Mouse (Mus musculus) embryonic facial prominence, embryonic 14.5 days (tissue): ENCODE results near the gene Ntan1. TPM values are rescaled to one million over a fixed set of nuclear protein-coding genes. Genes with fewer than 3 reads are reported as not detected.
A peak's percentile ranks its signal among the peaks of the same experiment; 100 is the strongest.

Experiments used
- ATAC-seq: fragments of 200-750 bp; cut with Nextera tagmentation; 2 replicates; pipeline ENCODE4 v1.8.0; 2017; ENCODE audit warnings: low read depth, moderate number of reproducible peaks, moderate TSS enrichment
- DNase-seq: peaks from one replicate; pipeline ENCODE4 v3.0.0-alpha.2; 2015; ENCODE audit warnings: low spot score
- H3K27ac ChIP-seq: fragments of 300-500 bp; sonication (generic); replicated peaks from 2 replicates; pipeline ENCODE4 v1.5.1; 2014; ENCODE audit warnings: low read depth, mild to moderate bottlenecking, low read length, moderate library complexity
- H3K27me3 ChIP-seq: fragments of 300-500 bp; sonication (generic); replicated peaks from 2 replicates; pipeline ENCODE4 v1.6.1; 2014; ENCODE audit warnings: low read length; ENCODE audit not compliant: control insufficient read depth, insufficient read depth
- H3K36me3 ChIP-seq: fragments of 300-500 bp; sonication (generic); 2 replicates; pipeline ENCODE4 v1.6.1; 2014; ENCODE audit warnings: low read length, mixed read lengths; ENCODE audit not compliant: control insufficient read depth, insufficient read depth
- H3K4me1 ChIP-seq: fragments of 300-500 bp; sonication (generic); 2 replicates; pipeline ENCODE4 v1.6.1; 2014; ENCODE audit warnings: antibody characterized with exemption, low read length; ENCODE audit not compliant: control insufficient read depth, insufficient read depth
- H3K4me2 ChIP-seq: fragments of 300-500 bp; sonication (generic); 2 replicates; pipeline ENCODE4 v1.6.1; 2014; ENCODE audit warnings: low read depth, mild to moderate bottlenecking, low read length, moderate library complexity, mixed read lengths
- H3K4me3 ChIP-seq: fragments of 300-500 bp; sonication (generic); 2 replicates; pipeline ENCODE4 v1.5.1; 2014; ENCODE audit warnings: low read depth, mild to moderate bottlenecking, low read length
- H3K9ac ChIP-seq: fragments of 300-500 bp; sonication (generic); 2 replicates; pipeline ENCODE4 v1.6.1; 2014; ENCODE audit warnings: low read depth, mild to moderate bottlenecking, low read length, moderate library complexity, mixed read lengths
- H3K9me3 ChIP-seq: fragments of 300-500 bp; sonication (generic); 2 replicates; pipeline ENCODE4 v1.6.1; 2016; ENCODE audit warnings: low read length; ENCODE audit not compliant: control insufficient read depth
- WGBS: fragments of 180-500 bp; shearing (Covaris S2); extraction: QIAGEN DNeasy Blood & Tissue Kit; methylation state at CpG from one replicate; pipeline ENCODE4 v1.1.7; 2014; 5-methylcytosine and 5-hydroxymethylcytosine counted together
- microRNA-seq: library from miRNA; unstranded; fragments of <30 nt; microRNA quantifications from one replicate; pipeline ENCODE4, GENCODE M21; 2016; ENCODE audit warnings: borderline number of aligned reads
- polyA plus RNA-seq: library from polyadenylated mRNA; unstranded; fragments of >200 nt; fragmentation: Nextera tagmentation; extraction: Ambion mirVana; gene quantifications from 2 replicates; pipeline ENCODE4 v1.2.1, GENCODE M21; 2014

Ntan1 gene
- polyA plus RNA-seq, 1 experiment from 2014 or later = 178 TPM

- H3K4me1 ChIP-seq = no peaks in the 10 kb centered on the region
- H3K27ac ChIP-seq = no peak overlapping the region
- H3K9ac ChIP-seq = peak overlapping the region; percentile 45
- no peaks in the 10 kb centered on the region for H3K27me3 ChIP-seq
- peak overlapping the region; percentile 31; the same call in 1 of the 2 replicates for H3K4me2 ChIP-seq
- ATAC-seq (peak; percentile 71; the same call in 1 of the 2 replicates), DNase-seq (peak; percentile 12)
- peak overlapping the region; percentile 10; the same call in 1 of the 2 replicates for H3K4me3 ChIP-seq
- no peaks in the 10 kb centered on the region for H3K9me3 ChIP-seq
- 18% methylated on average over 27 of the region's 42 CpGs for WGBS
- H3K36me3 ChIP-seq = peaks cover 57% of the 10 kb centered on the region
These were observed 49.4 kb downstream of the Ntan1 start for GRCm38 (mm10) chr16:13867910-13868514.

DNA sequence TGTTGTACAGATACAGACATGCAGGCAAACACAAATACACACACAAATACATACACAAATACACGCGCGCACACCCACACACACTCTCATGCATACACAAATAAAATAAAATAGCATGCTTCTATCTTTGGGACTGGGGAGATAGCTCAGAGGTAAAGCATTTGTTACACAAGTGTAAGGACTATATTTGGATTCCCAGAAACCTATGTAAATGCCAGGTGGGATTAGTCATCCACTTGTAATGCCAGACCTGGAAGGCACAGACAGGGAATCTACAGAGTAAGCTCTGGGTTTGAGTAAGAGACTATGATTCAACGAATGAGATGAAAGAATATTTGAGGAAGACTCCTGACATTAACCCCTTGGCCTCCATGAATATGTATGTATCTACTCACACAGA, 56.8 kb downstream of the Ntan1 start:
- ATAC-seq (no peak), DNase-seq (no peak)
- Histone ChIP-seq H3K27ac (no peak overlapping the region), H3K4me1 (no peaks in the 10 kb centered on the region), H3K4me3 (no peak overlapping the region), H3K4me2 (no peak overlapping the region), H3K9me3 (no peaks in the 10 kb centered on the region), H3K9ac (no peak overlapping the region), H3K36me3 (peaks cover 73% of the 10 kb centered on the region), H3K27me3 (no peaks in the 10 kb centered on the region)
- 94% methylated on average over 4 of the region's 4 CpGs for WGBS

GRCm38 (mm10) chr16:13883094-13883774, 64.6 kb downstream of the Ntan1 start:
- Histone ChIP-seq H3K27me3 (no peaks in the 10 kb centered on the region), H3K4me2 (no peak overlapping the region), H3K4me1 (no peaks in the 10 kb centered on the region), H3K36me3 (peaks cover 34% of the 10 kb centered on the region), H3K9me3 (no peaks in the 10 kb centered on the region), H3K9ac (no peak overlapping the region), H3K4me3 (no peak overlapping the region), H3K27ac (no peak overlapping the region)
- DNase-seq = no peak
- no peak for ATAC-seq
- WGBS = 24% methylated on average over 3 of the region's 3 CpGs

Small RNA genes lying within 50 kb of the gene (microRNA-seq; reads per million reads assigned to microRNA genes)
- gene Gm27734 = not detected

Other genes starting within 250 kb of the Ntan1 start
- gene Parn, start 150.7 kb upstream of the Ntan1 start, polyA plus RNA-seq = 32.1 and 41.3 TPM in 2 replicates
- gene Bfar, start 147.0 kb upstream of the Ntan1 start, polyA plus RNA-seq = 46.5 and 51.9 TPM in 2 replicates
- 4.9 and 5.4 TPM in 2 replicates for gene 3110001I22Rik, start 146.9 kb upstream of the Ntan1 start, polyA plus RNA-seq
- gene Pla2g10, start 87.9 kb upstream of the Ntan1 start, polyA plus RNA-seq = 0.16 and 0.46 TPM in 2 replicates
- gene Rrn3, start 38.1 kb upstream of the Ntan1 start, polyA plus RNA-seq = 43.3 and 46.9 TPM in 2 replicates
- gene Pdxdc1, start 84.3 kb downstream of the Ntan1 start, polyA plus RNA-seq = 100 and 116 TPM in 2 replicates
- 5.7 and 6.2 TPM in 2 replicates for gene Mpv17l, start 84.3 kb downstream of the Ntan1 start, polyA plus RNA-seq
- gene 2900011O08Rik, start 167.8 kb downstream of the Ntan1 start, polyA plus RNA-seq = 5.1 and 5.5 TPM in 2 replicates
- gene Ifitm7, start 168.0 kb downstream of the Ntan1 start, polyA plus RNA-seq = not detected in 2 replicates